Mouse (Mus musculus): ENCODE data around the gene Egflam.

Egflam gene

GRCm38 (mm10) chr15:7173346-7173745 lies 224.8 kb downstream of the Egflam start:
- no peak for DNase-seq (ENCODE audit: low read depth)

GRCm38 (mm10) chr15:7172875-7173274 lies 225.3 kb downstream of the Egflam start:
- no peak for DNase-seq (ENCODE audit: low read depth)

GRCm38 (mm10) chr15:7167906-7168532 lies 230.2 kb downstream of the Egflam start:
- no peak for DNase-seq (ENCODE audit: low read depth)

GRCm38 (mm10) chr15:7167238-7167905 lies 230.8 kb downstream of the Egflam start:
- no peak for DNase-seq (ENCODE audit: low read depth)

GRCm38 (mm10) chr15:7166735-7167134 lies 231.5 kb downstream of the Egflam start:
- DNase-seq (ENCODE audit: low read depth): no peak

GRCm38 (mm10) chr15:7163851-7164250 lies 234.3 kb downstream of the Egflam start:
- DNase-seq (ENCODE audit: low read depth): no peak

DNA sequence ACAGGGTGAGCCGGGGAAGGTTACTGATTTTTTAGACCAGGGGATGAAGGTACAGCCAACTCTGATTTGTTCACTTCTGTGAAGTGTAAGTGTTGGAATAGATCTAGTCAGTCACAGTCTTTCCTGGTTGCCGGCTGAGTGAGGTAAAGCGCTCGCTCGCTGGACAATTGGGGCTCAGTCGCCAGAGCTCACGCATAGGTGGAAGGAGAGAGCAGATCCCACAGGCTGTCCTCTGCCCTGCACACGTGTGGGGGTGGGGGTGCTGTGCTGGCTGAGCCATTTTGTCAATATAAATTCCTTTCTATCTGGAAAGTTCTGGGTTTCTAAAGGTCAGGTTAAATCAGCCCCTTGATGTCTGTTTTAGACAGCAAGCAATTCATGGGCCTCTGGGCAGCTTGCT lies 237.9 kb downstream of the Egflam start:
- no peak for DNase-seq (ENCODE audit: low read depth)

- DNase-seq (ENCODE audit: low read depth): no peak
Observed at GRCm38 (mm10) chr15:7159869-7160268, 238.3 kb downstream of the Egflam start.

DNA sequence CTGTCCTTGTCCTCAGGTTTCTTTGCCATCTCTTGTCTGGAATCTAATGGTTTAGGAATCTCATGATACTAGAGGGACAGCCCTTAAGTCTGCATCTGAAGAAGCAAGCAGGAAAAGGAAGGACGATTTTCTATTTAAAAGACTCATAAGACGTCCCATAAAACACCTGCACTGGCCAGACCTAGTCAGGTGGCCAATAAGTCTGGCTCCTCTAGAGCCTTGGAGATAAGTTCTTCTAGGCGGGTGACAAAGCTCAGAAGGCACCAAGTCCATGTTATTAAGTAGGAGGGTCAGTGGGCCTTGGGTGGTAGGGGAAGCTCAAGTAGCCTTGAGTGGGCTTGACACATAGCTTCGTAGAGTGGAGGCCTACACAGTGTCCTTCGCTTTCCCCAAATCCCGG lies 240.5 kb downstream of the Egflam start:
- DNase-seq (ENCODE audit: low read depth): no peak

Measured in 416B (cell line).